Mouse (Mus musculus) testis, adult 2 months (tissue): ENCODE results near the gene Hcst. TPM values are rescaled to one million over a fixed set of nuclear protein-coding genes. Genes with fewer than 3 reads are reported as not detected.

Experiments used
- H3K27ac ChIP-seq: fragments of 200-500 bp; 2 replicates; pipeline ENCODE4 v1.5.1; 2012; ENCODE audit warnings: low read depth, low read length; ENCODE audit not compliant: control insufficient read depth, insufficient read depth
- H3K27me3 ChIP-seq: fragments of 200-500 bp; 2 replicates; pipeline ENCODE4 v1.6.1; 2012; ENCODE audit warnings: mild to moderate bottlenecking, low read length, moderate library complexity; ENCODE audit not compliant: control insufficient read depth, insufficient read depth
- H3K36me3 ChIP-seq: fragments of 200-500 bp; 2 replicates; pipeline ENCODE4 v1.6.1; 2012; ENCODE audit warnings: mild to moderate bottlenecking, low read length; ENCODE audit not compliant: control insufficient read depth, insufficient read depth
- H3K4me1 ChIP-seq: fragments of 200-500 bp; 2 replicates; pipeline ENCODE4 v1.6.1; 2012; ENCODE audit warnings: low read length; ENCODE audit not compliant: control insufficient read depth, insufficient read depth
- H3K4me3 ChIP-seq: fragments of 200-500 bp; 2 replicates; pipeline ENCODE4 v1.5.1; 2012; ENCODE audit warnings: low read depth, mild to moderate bottlenecking, low read length, moderate library complexity, mixed read lengths; ENCODE audit not compliant: control insufficient read depth
- CTCF ChIP-seq: fragments of 200-500 bp; IDR thresholded peaks from 2 replicates; pipeline ENCODE4 v1.5.1; 2012; ENCODE audit warnings: low read depth, mild to moderate bottlenecking, inconsistent platforms, low read length, moderate library complexity; ENCODE audit not compliant: control insufficient read depth, insufficient read depth, insufficient replicate concordance
- POLR2A ChIP-seq: fragments of 200-500 bp; IDR thresholded peaks from 2 replicates; pipeline ENCODE4 v1.6.1; 2012; ENCODE audit warnings: low read depth, mild to moderate bottlenecking, inconsistent platforms, low read length, moderate library complexity; ENCODE audit not compliant: control insufficient read depth
- polyA plus RNA-seq: library from polyadenylated mRNA; depleted of rRNA; stranded (reverse); fragments of >200 nt; gene quantifications from 2 replicates; pipeline ENCODE4 v1.2.3, GENCODE M21; 2012

Gene Hcst
- polyA plus RNA-seq, 1 experiment, result not detected

DNA sequence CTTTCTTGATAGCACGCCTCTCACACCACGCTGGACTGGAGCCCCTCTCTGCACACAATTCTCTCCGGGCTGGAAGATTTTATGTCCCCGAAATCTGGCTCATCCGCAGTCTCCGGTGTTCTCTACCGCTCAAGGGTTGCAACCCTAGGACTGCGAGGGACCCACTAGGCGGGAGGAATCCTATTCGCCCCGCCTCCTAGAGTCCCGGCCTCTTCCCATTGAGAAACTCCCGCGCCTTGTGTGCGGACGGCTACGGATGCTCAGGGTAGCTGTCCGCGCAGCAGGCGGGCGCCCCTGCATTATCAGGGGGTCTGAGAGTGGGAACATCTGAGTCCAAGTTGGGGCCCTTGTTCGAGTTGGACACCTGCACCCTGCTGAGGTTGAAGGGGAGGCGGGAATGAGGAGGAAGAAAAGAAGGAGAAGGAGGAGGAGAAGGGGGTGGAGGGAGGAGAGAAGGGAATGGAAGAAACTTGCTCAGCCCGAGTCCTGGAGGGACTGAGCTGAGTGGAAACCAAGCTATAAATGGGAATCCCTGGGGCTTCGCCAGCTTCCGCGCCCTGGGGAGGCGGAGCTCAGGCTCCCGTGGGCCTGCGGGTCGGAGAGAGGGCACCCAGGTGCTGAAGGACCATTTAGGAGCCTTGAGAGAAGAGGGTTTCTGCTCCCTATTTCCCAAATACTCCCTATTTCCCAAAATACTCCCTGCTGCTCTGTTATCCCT is 37.4 kb upstream of the Hcst start:
- no peaks in the 10 kb centered on the region for H3K27me3 ChIP-seq
- peaks cover 8% of the 10 kb centered on the region for H3K4me1 ChIP-seq
- TF ChIP-seq POLR2A (no peak), CTCF (no peak)
- H3K4me3 ChIP-seq, result no peak overlapping the region
- H3K27ac ChIP-seq, result no peak overlapping the region
- no peaks in the 10 kb centered on the region for H3K36me3 ChIP-seq

DNA sequence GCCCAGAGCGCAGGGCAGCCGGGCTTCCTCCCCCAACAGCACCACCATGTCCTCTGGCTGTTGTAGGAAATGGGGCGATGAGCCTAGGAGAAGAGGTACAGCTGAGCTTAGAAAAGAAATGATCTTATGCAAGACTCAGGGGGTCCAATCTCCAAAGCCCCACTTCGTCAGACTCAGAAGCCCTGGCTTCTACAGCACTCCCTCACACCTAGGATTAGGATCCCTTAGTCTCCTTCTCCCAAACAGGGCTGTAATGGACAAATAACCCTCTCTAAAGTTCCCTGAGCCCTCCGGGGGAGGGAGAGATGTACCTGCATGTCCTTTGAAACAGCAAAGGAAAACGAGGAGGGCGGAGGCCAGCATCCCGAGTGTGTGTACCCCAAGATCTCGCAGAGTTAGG is 36.8 kb upstream of the Hcst start:
- H3K27ac ChIP-seq, result no peak overlapping the region
- peaks cover 8% of the 10 kb centered on the region for H3K4me1 ChIP-seq
- H3K36me3 ChIP-seq, result no peaks in the 10 kb centered on the region
- no peaks in the 10 kb centered on the region for H3K27me3 ChIP-seq
- TF ChIP-seq CTCF, result no peak
- no peak for TF ChIP-seq POLR2A
- H3K4me3 ChIP-seq, result no peak overlapping the region

DNA sequence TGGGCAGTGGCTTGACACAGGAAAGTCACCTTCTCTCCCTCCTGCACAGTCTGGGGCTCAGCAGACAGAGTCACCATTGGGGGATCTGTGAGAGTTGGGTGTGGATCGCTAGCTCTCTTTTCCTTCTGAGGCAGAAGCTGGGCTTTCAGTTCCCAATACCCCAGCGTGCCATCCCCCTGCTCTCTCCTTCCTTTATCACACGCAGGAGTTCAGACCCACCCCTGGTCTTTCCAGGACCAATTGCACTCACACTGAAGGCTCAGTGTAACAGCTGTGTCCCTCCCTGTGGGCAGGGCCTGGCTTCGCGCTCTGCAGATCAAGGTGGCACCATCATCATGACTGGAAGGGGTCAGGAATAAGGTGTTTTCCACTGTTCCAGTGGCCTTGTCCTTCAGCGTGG is 34.6 kb upstream of the Hcst start:
- Histone ChIP-seq H3K36me3 (no peaks in the 10 kb centered on the region), H3K4me1 (peaks cover 8% of the 10 kb centered on the region), H3K4me3 (no peak overlapping the region), H3K27me3 (no peaks in the 10 kb centered on the region), H3K27ac (no peak overlapping the region)
- no peak for TF ChIP-seq CTCF
- TF ChIP-seq POLR2A, result no peak

DNA sequence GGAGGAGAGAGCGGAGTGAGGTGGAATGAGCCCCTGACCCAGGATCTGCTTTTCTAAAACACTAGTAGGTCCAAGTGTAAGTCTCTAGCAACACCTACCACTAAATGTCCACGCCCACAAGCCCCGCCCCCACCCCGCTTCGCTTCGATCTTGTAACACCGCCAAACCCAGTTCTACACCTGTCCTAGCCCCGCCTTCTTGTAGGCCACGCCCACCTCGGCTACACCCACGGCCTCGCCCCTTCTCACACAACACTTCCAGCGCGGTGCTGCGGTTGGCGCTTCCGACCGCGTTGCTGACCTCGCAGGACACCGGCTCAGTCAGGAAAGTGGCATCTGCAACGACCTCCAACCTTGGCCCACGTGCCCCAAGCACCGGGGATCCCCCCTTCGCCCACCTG is 34.1 kb upstream of the Hcst start:
- Histone ChIP-seq H3K4me1 (peaks cover 8% of the 10 kb centered on the region), H3K4me3 (no peak overlapping the region), H3K27ac (no peak overlapping the region), H3K27me3 (no peaks in the 10 kb centered on the region), H3K36me3 (no peaks in the 10 kb centered on the region)
- TF ChIP-seq POLR2A (no peak), CTCF (no peak)

DNA sequence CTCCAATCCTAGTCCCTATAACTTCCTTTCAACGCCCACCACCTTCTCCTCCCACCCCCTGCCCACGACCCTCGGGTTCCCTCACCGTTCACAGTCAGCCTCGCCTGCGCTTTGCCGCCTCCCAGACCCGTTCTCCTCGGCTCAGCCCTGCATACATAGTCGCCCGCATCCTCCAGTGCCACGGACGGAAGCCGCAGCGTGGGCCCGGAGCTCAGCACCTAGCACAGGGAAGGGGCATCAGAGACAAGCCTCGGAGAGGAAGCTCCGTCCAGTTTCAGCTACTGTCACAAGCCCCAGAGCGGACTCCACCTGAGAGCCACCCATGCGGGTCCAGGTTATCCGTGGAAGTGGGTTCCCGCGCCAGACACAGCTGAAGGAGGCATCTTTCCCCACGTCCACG is 33.7 kb upstream of the Hcst start:
- no peaks in the 10 kb centered on the region for H3K36me3 ChIP-seq
- no peaks in the 10 kb centered on the region for H3K27me3 ChIP-seq
- TF ChIP-seq POLR2A (no peak), CTCF (no peak)
- no peak overlapping the region for H3K4me3 ChIP-seq
- peaks cover 8% of the 10 kb centered on the region for H3K4me1 ChIP-seq
- no peak overlapping the region for H3K27ac ChIP-seq

DNA sequence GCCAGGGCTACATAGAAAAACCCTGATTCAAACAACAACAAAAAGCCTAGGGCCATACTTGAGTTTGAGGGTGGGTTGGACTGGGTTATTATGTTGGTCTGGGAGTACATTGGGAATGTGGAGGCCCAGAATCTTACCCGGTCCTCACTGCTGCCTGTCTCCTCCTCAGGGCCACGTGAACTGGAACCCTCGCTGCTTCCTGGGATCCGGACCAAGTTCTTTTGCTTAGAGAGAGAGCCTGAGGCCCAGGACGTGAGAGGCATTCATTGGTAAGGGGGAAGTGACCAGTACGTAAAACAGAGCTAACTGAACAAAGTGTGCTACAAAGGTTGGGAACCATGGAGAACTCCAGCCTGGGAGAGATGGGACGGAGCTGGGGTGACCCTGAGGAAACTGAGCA is 30.6 kb upstream of the Hcst start:
- H3K27me3 ChIP-seq, result no peaks in the 10 kb centered on the region
- no peaks in the 10 kb centered on the region for H3K36me3 ChIP-seq

DNA sequence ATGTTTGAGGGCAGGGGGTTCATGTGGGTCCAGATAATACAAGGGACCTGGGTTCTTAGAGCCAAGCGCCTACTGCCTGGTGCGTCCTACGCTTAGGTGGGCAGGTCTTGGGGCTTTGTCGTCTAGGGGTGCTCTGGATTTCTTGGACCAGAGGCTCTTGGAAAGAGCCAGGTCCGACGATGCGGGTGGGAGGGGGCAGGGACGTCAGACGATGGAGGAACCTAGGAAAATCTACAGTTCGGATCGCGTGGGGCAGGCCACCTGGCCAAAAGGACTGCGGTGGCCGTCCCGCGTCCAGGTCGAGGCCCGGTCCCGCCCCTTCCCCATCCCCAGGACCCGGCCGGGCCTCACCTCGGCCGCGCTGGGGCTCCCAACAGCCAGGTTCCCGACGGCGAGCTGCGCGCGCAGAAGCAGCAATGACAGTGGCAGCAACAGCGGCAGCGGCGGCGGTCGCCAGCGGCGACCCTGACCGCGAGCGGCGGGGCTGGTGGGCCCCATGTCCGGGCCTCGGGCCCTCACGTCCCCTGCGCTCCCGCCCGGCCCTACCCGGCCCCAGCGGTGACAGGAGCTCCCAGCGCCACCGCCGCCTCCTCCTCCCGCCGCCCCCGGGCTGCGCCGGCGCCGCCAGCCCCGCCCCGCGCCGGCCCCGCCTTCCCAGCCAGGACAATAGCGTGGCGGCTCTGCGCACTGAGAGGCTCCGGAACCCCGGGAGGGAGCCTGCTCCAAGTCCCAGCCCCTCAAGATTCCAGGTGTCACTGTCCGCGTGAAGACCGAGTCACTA is 25.5 kb upstream of the Hcst start, which contains the start of gene Aplp1:
Aplp1 (minus strand) TSS at position 565 of the 781 bp plus-strand sequence.
- H3K4me3 ChIP-seq, result peak within 1 kb of the TSS; percentile 84
- peaks cover 21% of the 10 kb centered on the region for H3K4me1 ChIP-seq
- H3K36me3 ChIP-seq, result no peaks in the 10 kb centered on the region
- no peaks in the 10 kb centered on the region for H3K27me3 ChIP-seq
- TF ChIP-seq CTCF (no peak), POLR2A (no peak)
- no peak within 1 kb of the TSS for H3K27ac ChIP-seq

More for the DNA sequence above, 30.6 kb upstream of the Hcst start:
- H3K4me1 ChIP-seq, result peaks cover 14% of the 10 kb centered on the region
- no peak overlapping the region for H3K4me3 ChIP-seq
- TF ChIP-seq CTCF (no peak), POLR2A (no peak)
- H3K27ac ChIP-seq, result no peak overlapping the region
